Mouse (Mus musculus) neural tube, embryonic 14.5 days (tissue): ENCODE data around the gene Gm8369. TPM values are rescaled to one million over a fixed set of nuclear protein-coding genes. Genes with fewer than 3 reads are reported as not detected.
"Not testable (repeated sequence)": the region's sequence is repeated elsewhere in the genome, so short reads cannot be mapped to it uniquely, and the experiment has no call there.

ENCODE experiments used
- ATAC-seq: fragments of 200-750 bp; cut with Nextera tagmentation; 2 replicates; pipeline ENCODE4 v1.8.0; 2017; ENCODE audit warnings: low read depth, mild to moderate bottlenecking, moderate TSS enrichment, moderate library complexity
- H3K27ac ChIP-seq: fragments of 300-500 bp; sonication (generic); 2 replicates; pipeline ENCODE4 v1.5.1; 2014; ENCODE audit warnings: low read depth, mild to moderate bottlenecking, control low read depth, low read length, moderate library complexity, mixed read lengths
- H3K27me3 ChIP-seq: fragments of 300-500 bp; sonication (generic); 2 replicates; pipeline ENCODE4 v1.6.1; 2014; ENCODE audit warnings: low read length; ENCODE audit not compliant: control insufficient read depth, insufficient read depth
- H3K36me3 ChIP-seq: fragments of 300-500 bp; sonication (generic); 2 replicates; pipeline ENCODE4 v1.6.1; 2014; ENCODE audit warnings: low read length, mixed read lengths; ENCODE audit not compliant: control insufficient read depth, insufficient read depth
- H3K4me1 ChIP-seq: fragments of 300-500 bp; sonication (generic); 2 replicates; pipeline ENCODE4 v1.6.1; 2014; ENCODE audit warnings: low read length; ENCODE audit not compliant: control insufficient read depth, insufficient read depth
- H3K4me2 ChIP-seq: fragments of 300-500 bp; sonication (generic); 2 replicates; pipeline ENCODE4 v1.6.1; 2014; ENCODE audit warnings: mild to moderate bottlenecking, low read depth, low read length, control low read depth
- H3K4me3 ChIP-seq: fragments of 300-500 bp; sonication (generic); 2 replicates; pipeline ENCODE4 v1.5.1; 2014; ENCODE audit warnings: low read depth, low read length, control low read depth, mixed read lengths
- H3K9ac ChIP-seq: fragments of 300-500 bp; sonication (generic); replicated peaks from 2 replicates; pipeline ENCODE4 v1.6.1; 2014; ENCODE audit warnings: low read depth, mild to moderate bottlenecking, control low read depth, low read length, mixed read lengths
- H3K9me3 ChIP-seq: fragments of 300-500 bp; sonication (generic); 2 replicates; pipeline ENCODE4 v1.6.1; 2016; ENCODE audit warnings: low read length; ENCODE audit not compliant: control insufficient read depth
- WGBS: fragments of 180-500 bp; shearing (Covaris S2); extraction: QIAGEN DNeasy Blood & Tissue Kit; methylation state at CpG from one replicate; pipeline ENCODE4 v1.1.7; 2014; 5-methylcytosine and 5-hydroxymethylcytosine counted together
- polyA plus RNA-seq: library from polyadenylated mRNA; unstranded; fragments of >200 nt; fragmentation: Nextera tagmentation; extraction: Ambion mirVana; gene quantifications from 2 replicates; pipeline ENCODE4 v1.2.1, GENCODE M21; 2014

Gene Gm8369
- not detected in 2 replicates for polyA plus RNA-seq

GRCm38 (mm10) chr19:11485746-11486145 lies at the start of gene Gm8369:
Gene Gm8369 (plus strand): TSS chr19:11485938.
- Histone ChIP-seq H3K27ac (no peak within 1 kb of the TSS), H3K4me3 (no peak within 1 kb of the TSS), H3K9ac (no peak within 1 kb of the TSS), H3K4me1 (no peaks in the 10 kb centered on the region), H3K4me2 (no peak within 1 kb of the TSS), H3K27me3 (no peaks in the 10 kb centered on the region), H3K36me3 (no peaks in the 10 kb centered on the region), H3K9me3 (no peaks in the 10 kb centered on the region)
- 85% methylated on average over 2 of the region's 2 CpGs for WGBS
- no peak for ATAC-seq

- ATAC-seq: no peak
- no peaks in the 10 kb centered on the region for H3K4me1 ChIP-seq
- no peaks in the 10 kb centered on the region for H3K36me3 ChIP-seq
Observed at GRCm38 (mm10) chr19:11443338-11443737, 42.4 kb upstream of the Gm8369 start, which contains the start of gene Ms4a4b. Gene Ms4a4b (plus strand): TSS chr19:11443553.

GRCm38 (mm10) chr19:11443964-11444363 lies 41.8 kb upstream of the Gm8369 start:
- no peaks in the 10 kb centered on the region for H3K36me3 ChIP-seq

More at GRCm38 (mm10) chr19:11443338-11443737, 42.4 kb upstream of the Gm8369 start, which contains the start of gene Ms4a4b:
- Histone ChIP-seq H3K27ac (no peak within 1 kb of the TSS), H3K4me3 (no peak within 1 kb of the TSS), H3K9ac (no peak within 1 kb of the TSS), H3K4me2 (no peak within 1 kb of the TSS), H3K9me3 (no peaks in the 10 kb centered on the region), H3K27me3 (no peaks in the 10 kb centered on the region)

DNA sequence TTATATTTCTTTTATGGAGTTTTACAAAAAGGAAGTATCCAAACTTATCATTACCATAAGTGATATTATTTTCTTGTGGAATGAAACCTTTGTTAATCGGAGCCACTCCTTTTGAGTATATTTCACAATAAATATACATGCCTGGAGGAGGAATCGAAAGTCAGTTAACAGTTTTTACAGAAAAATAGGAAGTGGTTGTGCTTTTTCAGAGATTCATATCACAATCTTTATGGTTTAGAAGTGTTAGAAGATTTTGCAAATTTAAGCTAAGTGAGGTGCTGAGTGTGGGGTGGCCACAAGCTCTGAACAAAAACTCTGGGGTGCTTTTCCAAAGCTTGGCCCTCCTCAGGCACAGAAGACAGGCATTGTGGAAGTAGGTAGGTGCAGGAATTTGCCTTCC lies 38.5 kb upstream of the Gm8369 start:
- 88% methylated on average over 2 of the region's 2 CpGs for WGBS
- ATAC-seq: no peak
- Histone ChIP-seq H3K27me3 (no peaks in the 10 kb centered on the region), H3K9ac (no peak overlapping the region), H3K9me3 (no peaks in the 10 kb centered on the region), H3K4me3 (no peak overlapping the region), H3K4me2 (no peak overlapping the region), H3K27ac (no peak overlapping the region), H3K36me3 (no peaks in the 10 kb centered on the region), H3K4me1 (no peaks in the 10 kb centered on the region)

More at GRCm38 (mm10) chr19:11443964-11444363, 41.8 kb upstream of the Gm8369 start:
- Histone ChIP-seq H3K9me3 (no peaks in the 10 kb centered on the region), H3K27me3 (no peaks in the 10 kb centered on the region), H3K27ac (no peak overlapping the region), H3K4me2 (no peak overlapping the region), H3K9ac (no peak overlapping the region), H3K4me3 (no peak overlapping the region), H3K4me1 (no peaks in the 10 kb centered on the region)
- ATAC-seq: no peak
- WGBS: 89% methylated on average over 5 of the region's 5 CpGs

- WGBS: 90% methylated on average over 2 of the region's 4 CpGs
- not testable (repeated sequence) for H3K4me3 ChIP-seq, H3K27me3 ChIP-seq, H3K36me3 ChIP-seq, H3K9ac ChIP-seq, H3K4me1 ChIP-seq, H3K9me3 ChIP-seq, ATAC-seq, H3K27ac ChIP-seq, H3K4me2 ChIP-seq
Observed at GRCm38 (mm10) chr19:11459041-11459440, 26.7 kb upstream of the Gm8369 start.

DNA sequence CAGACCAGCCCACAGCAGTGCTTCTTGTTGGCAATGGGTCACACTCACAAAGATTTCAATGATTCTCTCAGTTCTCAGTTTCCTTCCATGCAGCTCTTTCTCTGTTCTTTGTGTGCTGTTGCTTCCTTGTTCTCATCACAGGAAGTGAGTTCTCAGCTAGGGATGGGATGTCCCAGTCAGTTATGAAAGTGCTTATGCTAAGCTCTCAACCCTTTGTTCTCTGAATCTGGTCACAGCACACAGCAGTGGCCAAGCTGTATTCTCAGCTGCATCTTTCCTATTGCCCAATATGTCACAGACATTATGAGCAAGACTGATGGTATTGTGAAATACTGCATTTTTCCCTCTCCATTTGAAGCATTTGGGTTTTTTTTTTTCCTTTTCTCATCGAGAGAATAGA lies 20.9 kb upstream of the Gm8369 start:
- not testable (repeated sequence) for H3K4me2 ChIP-seq, H3K9me3 ChIP-seq, ATAC-seq, H3K9ac ChIP-seq, H3K4me3 ChIP-seq, H3K4me1 ChIP-seq, H3K27ac ChIP-seq, H3K36me3 ChIP-seq, H3K27me3 ChIP-seq
- WGBS: 46% methylated on average over 1 of the region's 1 CpGs

DNA sequence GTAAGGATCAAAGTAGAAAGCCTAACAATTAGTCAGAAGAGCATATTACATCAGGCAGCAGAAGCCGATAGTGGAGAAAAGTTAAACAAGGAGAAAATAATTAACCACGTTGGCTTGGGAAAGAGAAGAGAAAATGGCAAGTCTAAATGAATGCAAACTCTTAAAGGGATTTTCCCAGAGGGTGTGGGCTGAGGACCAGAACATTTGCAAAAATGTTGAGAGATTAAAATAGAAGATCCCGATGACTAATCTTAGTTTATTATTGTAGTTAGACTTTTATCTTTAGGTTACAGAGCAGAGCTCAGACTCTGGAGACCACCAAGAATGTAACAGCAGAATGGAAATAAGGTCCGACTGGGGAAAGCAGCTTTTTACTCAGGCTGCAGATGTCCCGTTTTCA lies 19.3 kb upstream of the Gm8369 start:
- no peak overlapping the region for H3K4me2 ChIP-seq
- H3K27ac ChIP-seq: no peak overlapping the region
- H3K9ac ChIP-seq: no peak overlapping the region
- WGBS: 86% methylated on average over 5 of the region's 5 CpGs
- no peaks in the 10 kb centered on the region for H3K27me3 ChIP-seq
- no peaks in the 10 kb centered on the region for H3K36me3 ChIP-seq
- H3K9me3 ChIP-seq: no peaks in the 10 kb centered on the region
- H3K4me1 ChIP-seq: no peaks in the 10 kb centered on the region
- ATAC-seq: no peak
- no peak overlapping the region for H3K4me3 ChIP-seq

- not testable (repeated sequence) for ATAC-seq, H3K4me1 ChIP-seq, H3K9ac ChIP-seq, H3K27me3 ChIP-seq, H3K27ac ChIP-seq, H3K4me3 ChIP-seq, H3K4me2 ChIP-seq, H3K36me3 ChIP-seq, H3K9me3 ChIP-seq
- 71% methylated on average over 1 of the region's 1 CpGs for WGBS
Observed at GRCm38 (mm10) chr19:11468361-11468760, 17.4 kb upstream of the Gm8369 start.

DNA sequence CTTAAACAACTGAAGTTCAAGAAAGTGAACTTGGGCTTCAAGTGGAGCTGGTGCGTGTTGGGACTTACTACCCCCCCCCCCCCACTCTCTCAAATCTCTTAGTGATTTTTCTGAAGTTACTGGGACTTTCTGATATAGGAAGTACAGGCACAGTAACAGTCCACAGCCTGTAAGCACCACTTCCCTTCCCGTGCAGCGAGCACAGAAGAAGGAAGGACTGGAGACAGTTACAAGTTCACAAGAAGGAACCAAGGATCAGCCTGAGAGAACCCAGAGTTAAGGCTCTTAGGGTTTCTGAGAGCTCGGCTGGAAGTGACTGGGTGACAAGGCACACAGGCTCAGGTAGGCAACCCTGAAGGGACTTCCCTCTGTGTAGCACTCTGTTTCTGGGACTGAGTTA lies 16.5 kb upstream of the Gm8369 start, which contains the start of gene Ms4a6c:
Gene Ms4a6c (plus strand): TSS at position 152 of the 400 bp plus-strand sequence.
- H3K27me3 ChIP-seq, H3K4me2 ChIP-seq, ATAC-seq, H3K9ac ChIP-seq, H3K4me3 ChIP-seq, H3K27ac ChIP-seq, H3K4me1 ChIP-seq, H3K9me3 ChIP-seq, H3K36me3 ChIP-seq: not testable (repeated sequence)
- 90% methylated on average over 4 of the region's 4 CpGs for WGBS
